Mouse (Mus musculus) urinary bladder, postnatal 4 days (tissue): Measurements from ENCODE around the gene Cracr2a.
A peak's percentile ranks its signal among the peaks of the same experiment; 100 is the strongest.

Source experiments
- DNase-seq, 2 experiments: peaks; one replicate each; pipeline ENCODE4 v3.0.0; 2021 to 2022; ENCODE audit warnings: low spot score in 2 of 2

Gene Cracr2a

GRCm38 (mm10) chr6:127565951-127566732, 5.0 kb downstream of the Cracr2a start:
- peak in 1 of 2 experiments; percentile 35 for DNase-seq

- DNase-seq: no peak
Measured at GRCm38 (mm10) chr6:127571849-127572550, 10.9 kb downstream of the Cracr2a start.

GRCm38 (mm10) chr6:127573779-127574463, 12.8 kb downstream of the Cracr2a start:
- DNase-seq: no peak

GRCm38 (mm10) chr6:127575194-127575593, 14.1 kb downstream of the Cracr2a start:
- no peak for DNase-seq

GRCm38 (mm10) chr6:127577688-127578087, 16.6 kb downstream of the Cracr2a start:
- DNase-seq: no peak

- no peak for DNase-seq
Measured at GRCm38 (mm10) chr6:127578316-127578715, 17.2 kb downstream of the Cracr2a start.

- DNase-seq: no peak
Measured at GRCm38 (mm10) chr6:127578810-127579209, 17.7 kb downstream of the Cracr2a start.

GRCm38 (mm10) chr6:127581915-127582314, 20.8 kb downstream of the Cracr2a start:
- no peak for DNase-seq

GRCm38 (mm10) chr6:127582391-127583176, 21.4 kb downstream of the Cracr2a start:
- peak; percentile 40 to 77 for DNase-seq

GRCm38 (mm10) chr6:127591467-127591866, 30.3 kb downstream of the Cracr2a start:
- no peak for DNase-seq

GRCm38 (mm10) chr6:127593487-127593886, 32.3 kb downstream of the Cracr2a start:
- DNase-seq: no peak

GRCm38 (mm10) chr6:127599280-127599679, 38.1 kb downstream of the Cracr2a start:
- DNase-seq: no peak

GRCm38 (mm10) chr6:127605067-127606025, 44.2 kb downstream of the Cracr2a start:
- no peak for DNase-seq

- no peak for DNase-seq
Measured at GRCm38 (mm10) chr6:127609673-127610072, 48.5 kb downstream of the Cracr2a start.

GRCm38 (mm10) chr6:127611216-127611615, 50.1 kb downstream of the Cracr2a start:
- no peak for DNase-seq

GRCm38 (mm10) chr6:127614083-127614984, 53.2 kb downstream of the Cracr2a start:
- no peak for DNase-seq

- no peak for DNase-seq
Measured at GRCm38 (mm10) chr6:127616623-127617022, 55.5 kb downstream of the Cracr2a start.

GRCm38 (mm10) chr6:127617258-127618025, 56.3 kb downstream of the Cracr2a start:
- DNase-seq: no peak

GRCm38 (mm10) chr6:127618686-127619085, 57.5 kb downstream of the Cracr2a start:
- DNase-seq: no peak
